Mouse (Mus musculus): ENCODE results near the gene Hsd11b1.

GRCm38 (mm10) chr1:193230935-193231334 is 32.9 kb downstream of the Hsd11b1 start:
- no peak for TF ChIP-seq CTCF (IDR thresholded peaks at IDR 0.05; ENCODE audit: low read depth)
- no peak for TF ChIP-seq EP300 (IDR thresholded peaks at IDR 0.05; ENCODE audit: low read depth)

All from heart, postnatal 0 days (tissue).